ENCODE assay signal across 1 mouse cellular context in the genomic region with DNA sequence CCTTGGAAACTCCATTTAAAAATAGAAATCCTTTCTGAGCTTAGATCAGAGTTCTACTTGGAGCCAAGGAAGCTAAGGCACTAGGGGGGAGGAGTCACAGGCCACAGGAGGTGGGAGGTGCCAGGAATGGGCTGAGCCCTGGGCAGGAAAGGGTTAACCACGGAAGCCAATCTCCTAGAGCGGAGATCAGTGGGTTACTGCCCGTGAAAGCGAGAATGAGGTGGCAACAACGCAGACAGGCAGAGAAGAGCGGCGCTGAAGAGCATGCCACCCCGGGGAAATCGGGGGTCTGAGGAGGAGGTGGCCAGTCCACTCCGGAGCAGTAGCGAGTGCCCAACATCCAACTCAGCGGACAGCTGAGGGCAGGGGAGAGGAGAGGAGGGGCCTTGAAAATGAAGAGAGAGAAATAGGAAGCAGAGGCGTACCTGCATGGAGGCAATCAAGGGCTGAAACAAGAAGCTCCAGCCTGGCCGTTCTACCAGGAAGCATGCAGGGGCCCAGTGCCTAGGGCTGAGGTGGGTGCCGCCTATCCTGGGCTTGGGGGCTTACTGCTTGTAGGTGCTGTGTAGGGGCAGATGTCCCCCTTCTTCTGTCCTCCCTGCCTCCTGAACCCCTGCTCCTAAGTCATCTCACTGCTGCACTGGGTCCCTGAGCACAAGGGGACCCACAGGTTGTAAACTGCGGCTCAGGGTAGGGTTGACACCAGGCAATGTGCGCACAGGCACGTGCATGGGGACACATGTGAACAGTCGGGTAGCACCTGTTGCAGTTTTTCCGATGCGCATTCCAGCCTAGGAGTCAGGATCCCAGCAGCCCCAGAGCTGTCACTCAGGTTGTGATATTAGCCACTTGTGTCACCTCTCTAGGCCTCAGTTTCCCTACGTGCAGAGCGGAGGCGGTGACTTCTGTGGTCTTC.
TF ChIP-seq lines count a peak whose summit lies in the region.

No protein-coding gene starts in this region.

TF ChIP-seq in MEL, 35 proteins besides CTCF, POLR2A, EP300 and RAD21:
- TF ChIP-seq MXI1 (IDR thresholded peaks at IDR 0.05; ENCODE audit: low read depth, low read length), result peak; percentile 97
- peak; percentile 89 for TF ChIP-seq BHLHE40 (IDR thresholded peaks at IDR 0.05; ENCODE audit: borderline replicate concordance, low read depth, low read length)
- TF ChIP-seq E2F4 (IDR thresholded peaks at IDR 0.05; ENCODE audit: borderline replicate concordance, low read depth, low read length), result no peak
- TF ChIP-seq SMC3 (IDR thresholded peaks at IDR 0.05; ENCODE audit: low read depth, low read length), result no peak
- no peak for TF ChIP-seq RCOR1 (IDR thresholded peaks at IDR 0.05; ENCODE audit: low read depth, low read length)
- TF ChIP-seq ZNF384 (IDR thresholded peaks at IDR 0.05; ENCODE audit: low read depth, low read length), result no peak
- TF ChIP-seq KAT2A (conservative IDR thresholded peaks at IDR 0.05; ENCODE audit: low read depth, low read length), result no peak
- TF ChIP-seq JUND (IDR thresholded peaks at IDR 0.05; ENCODE audit: low read depth, low read length), result no peak
- peak; percentile 93 for TF ChIP-seq MAX (IDR thresholded peaks at IDR 0.05; ENCODE audit: low read length)
- TF ChIP-seq ETS1 (IDR thresholded peaks at IDR 0.05; ENCODE audit: low read depth, low read length), result peak; percentile 30; the same call in 1 of the 2 replicates
- no peak; the same call in 1 of the 2 replicates for TF ChIP-seq POLR2AphosphoS2 (IDR thresholded peaks at IDR 0.05; ENCODE audit: low read length)
- TF ChIP-seq MYC (IDR thresholded peaks at IDR 0.05; ENCODE audit: low read depth, low read length), result peak; percentile 97
- TF ChIP-seq TCF12 (IDR thresholded peaks at IDR 0.05; ENCODE audit: low read depth, low read length), result peak; percentile 60
- no peak for TF ChIP-seq ZC3H11A (IDR thresholded peaks at IDR 0.05; ENCODE audit: low read depth, low read length)
- peak; percentile 62 for TF ChIP-seq NELFE (IDR thresholded peaks at IDR 0.05; ENCODE audit: low read depth, low read length)
- TF ChIP-seq MEF2A (IDR thresholded peaks at IDR 0.05; ENCODE audit: extremely low read depth, insufficient replicate concordance, low read depth, low read length, poor library complexity, severe bottlenecking), result no peak
- no peak for TF ChIP-seq GATA1 (IDR thresholded peaks at IDR 0.05; ENCODE audit: low read depth, low read length)
- no peak; the same call in 1 of the 2 replicates for TF ChIP-seq ELF1 (IDR thresholded peaks at IDR 0.05; ENCODE audit: low read depth, low read length)
- no peak for TF ChIP-seq CHD1 (IDR thresholded peaks at IDR 0.05; ENCODE audit: low read depth, low read length)
- TF ChIP-seq GABPA (IDR thresholded peaks at IDR 0.05; ENCODE audit: low read depth, low read length), result no peak
- TF ChIP-seq TBP (IDR thresholded peaks at IDR 0.05; ENCODE audit: low read depth, low read length), result peak; percentile 58; the same call in 1 of the 2 replicates
- TF ChIP-seq TAL1 (IDR thresholded peaks at IDR 0.05; ENCODE audit: low read length), result no peak
- no peak for TF ChIP-seq USF1 (IDR thresholded peaks at IDR 0.05; ENCODE audit: low read depth, low read length)
- no peak for TF ChIP-seq MAFK (IDR thresholded peaks at IDR 0.05; ENCODE audit: borderline replicate concordance, low read depth, low read length)
- peak; percentile 66; the same call in 1 of the 2 replicates for TF ChIP-seq ZMIZ1 (IDR thresholded peaks at IDR 0.05; ENCODE audit: low read depth, low read length)
- peak; percentile 72; the same call in 1 of the 2 replicates for TF ChIP-seq MAZ (IDR thresholded peaks at IDR 0.05; ENCODE audit: low read depth, low read length)
- TF ChIP-seq HCFC1 (IDR thresholded peaks at IDR 0.05; ENCODE audit: low read depth, low read length), result peak; percentile 48; the same call in 1 of the 2 replicates
- TF ChIP-seq SIN3A (IDR thresholded peaks at IDR 0.05; ENCODE audit: low read length), result peak; percentile 74
- TF ChIP-seq USF2 (IDR thresholded peaks at IDR 0.05; ENCODE audit: borderline replicate concordance in 1 of 2, insufficient read depth in 1 of 2, low read depth in 1 of 2, low read length in 2 of 2), result no peak
TF ChIP-seq in MEL: peak in this region for 12.
